Mouse (Mus musculus): Measurements from ENCODE around the gene Galnt11. TPM values are rescaled to one million over a fixed set of nuclear protein-coding genes. Genes with fewer than 3 reads are reported as not detected.

Gene Galnt11
- 10 to 100 TPM; 24.0 to 24.4 TPM for polyA plus RNA-seq (2017; shearing (Covaris generic))

GRCm38 (mm10) chr5:25221604-25222003 is at the start of gene Galnt11:
Galnt11 (plus strand) TSS chr5:25221904.

GRCm38 (mm10) chr5:25181004-25181531 is 40.6 kb upstream of the Galnt11 start, which contains the start of gene Galntl5:
Galntl5 (plus strand) TSS chr5:25181460.

GRCm38 (mm10) chr5:25222752-25223702 is 1.3 kb downstream of the Galnt11 start, which contains the start of gene E130116L18Rik:
E130116L18Rik (minus strand) TSS chr5:25223153.

Other genes starting within 250 kb of the Galnt11 start
- gene Prkag2, start 121.3 kb upstream of the Galnt11 start, polyA plus RNA-seq (2017; shearing (Covaris generic)), result 10 to 100 TPM; 34.1 to 47.1 TPM
- gene Galntl5, start 40.4 kb upstream of the Galnt11 start, polyA plus RNA-seq (2017; shearing (Covaris generic)), result not detected
- gene E130116L18Rik, start 1.2 kb downstream of the Galnt11 start, polyA plus RNA-seq (2017; shearing (Covaris generic)), result not detected